Mouse (Mus musculus) spleen, adult 12 weeks (tissue): ENCODE measurements around the gene Col9a3.

ENCODE experiments used
- DNase-seq: peaks from one replicate; pipeline ENCODE4 v3.0.0; 2022; ENCODE audit warnings: low spot score

The Col9a3 gene

GRCm38 (mm10) chr2:180597490-180597889 lies at the start of gene Col9a3:
Gene Col9a3 (plus strand): TSS chr2:180597790.
- no peak for DNase-seq

DNA sequence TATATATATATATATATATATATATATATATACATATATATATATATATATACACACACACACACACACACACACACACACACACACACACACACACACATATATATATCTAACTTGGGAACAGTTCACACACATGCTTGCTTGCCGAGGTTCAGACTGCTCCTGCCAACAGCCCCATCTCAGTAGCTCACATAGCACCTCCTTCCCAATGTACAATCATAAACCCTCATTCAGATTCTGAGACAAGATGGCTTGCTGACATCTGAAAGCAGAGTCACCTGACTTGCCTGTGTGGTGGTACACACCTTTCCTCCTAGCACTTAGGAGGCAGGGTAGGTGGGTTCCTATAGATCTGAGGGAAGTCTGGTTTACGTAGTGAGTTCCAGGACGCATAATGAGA lies 45.2 kb upstream of the Col9a3 start:
- no peak for DNase-seq

DNA sequence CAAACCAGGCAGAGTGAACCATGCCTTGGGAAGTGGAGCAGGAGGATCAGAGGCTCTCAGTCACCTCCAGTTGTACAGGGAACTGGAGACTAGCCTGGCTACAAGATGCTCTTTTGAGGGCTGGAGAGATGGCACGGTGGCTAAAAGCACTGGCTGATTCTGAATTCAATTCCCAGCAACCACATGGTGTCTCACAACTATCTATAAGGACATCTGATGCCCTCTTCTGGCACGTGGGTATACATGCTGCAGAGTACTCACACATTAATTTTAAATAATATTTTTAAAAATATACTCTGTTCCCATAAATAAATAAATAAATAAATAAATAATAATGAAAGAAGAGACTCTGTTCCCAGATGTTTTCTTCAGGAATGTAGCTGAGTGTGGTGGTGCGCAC lies 42.4 kb upstream of the Col9a3 start:
- no peak for DNase-seq

DNA sequence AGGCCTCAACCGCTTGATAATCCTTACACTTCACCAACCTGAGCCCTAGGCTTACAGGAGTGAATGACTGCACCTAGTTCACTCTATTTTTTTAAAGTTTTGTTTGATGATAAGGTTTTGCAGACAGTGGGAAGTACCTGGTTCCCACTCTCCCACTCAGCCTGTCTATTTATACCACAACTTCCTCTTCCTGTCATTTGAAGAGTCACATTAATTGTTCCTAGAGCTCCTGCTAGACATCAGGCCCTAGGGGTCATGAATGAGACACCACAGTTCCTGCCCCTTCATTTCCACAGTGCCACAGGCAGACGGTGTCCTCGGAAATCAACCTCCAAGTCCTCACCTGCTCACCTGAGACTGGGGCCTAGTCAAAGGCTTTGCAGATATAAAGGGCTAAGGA lies 41.1 kb upstream of the Col9a3 start:
- no peak for DNase-seq

GRCm38 (mm10) chr2:180560245-180560644 lies 37.3 kb upstream of the Col9a3 start:
- no peak for DNase-seq

DNA sequence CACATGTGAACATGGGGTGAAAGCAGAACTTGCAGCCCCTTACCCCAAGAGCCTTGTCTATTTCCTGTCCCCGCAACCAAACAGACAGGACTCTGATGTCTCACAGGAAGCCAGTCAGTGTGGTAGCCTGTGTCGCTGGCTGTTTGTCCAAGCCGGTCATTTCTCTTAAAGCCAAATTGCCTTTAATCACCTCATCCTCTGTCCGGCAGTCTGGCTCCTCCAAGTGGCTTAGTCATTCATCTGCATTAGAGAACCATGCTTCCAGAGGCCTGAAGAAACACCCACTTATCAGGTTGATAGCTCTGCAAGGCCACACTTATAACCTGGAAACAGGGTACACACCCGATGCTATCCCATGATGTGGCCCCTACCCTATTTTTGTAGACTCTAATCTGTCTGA lies 35.4 kb upstream of the Col9a3 start:
- no peak for DNase-seq

DNA sequence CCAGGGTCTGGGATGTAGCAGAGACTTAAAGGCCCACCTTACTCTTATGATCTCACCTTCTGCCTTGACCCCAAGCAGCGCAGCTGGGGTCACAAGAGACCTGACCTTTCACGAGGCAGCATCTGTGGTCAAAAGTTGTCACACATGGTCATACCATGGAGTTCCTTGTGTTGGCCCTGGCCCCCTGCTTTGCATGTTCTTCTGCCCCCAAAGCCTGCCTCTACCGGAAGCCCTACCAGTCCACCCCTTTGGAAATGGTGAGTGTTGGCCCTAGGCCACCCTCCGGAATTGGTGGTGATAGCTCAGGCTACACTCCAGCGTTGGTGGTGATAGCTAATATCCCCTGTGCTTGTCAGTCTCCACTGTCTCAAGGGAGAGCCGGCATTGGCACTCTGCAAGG lies 34.3 kb upstream of the Col9a3 start:
- DNase-seq: no peak

- no peak for DNase-seq
Measured at GRCm38 (mm10) chr2:180563841-180564240, 33.7 kb upstream of the Col9a3 start.

DNA sequence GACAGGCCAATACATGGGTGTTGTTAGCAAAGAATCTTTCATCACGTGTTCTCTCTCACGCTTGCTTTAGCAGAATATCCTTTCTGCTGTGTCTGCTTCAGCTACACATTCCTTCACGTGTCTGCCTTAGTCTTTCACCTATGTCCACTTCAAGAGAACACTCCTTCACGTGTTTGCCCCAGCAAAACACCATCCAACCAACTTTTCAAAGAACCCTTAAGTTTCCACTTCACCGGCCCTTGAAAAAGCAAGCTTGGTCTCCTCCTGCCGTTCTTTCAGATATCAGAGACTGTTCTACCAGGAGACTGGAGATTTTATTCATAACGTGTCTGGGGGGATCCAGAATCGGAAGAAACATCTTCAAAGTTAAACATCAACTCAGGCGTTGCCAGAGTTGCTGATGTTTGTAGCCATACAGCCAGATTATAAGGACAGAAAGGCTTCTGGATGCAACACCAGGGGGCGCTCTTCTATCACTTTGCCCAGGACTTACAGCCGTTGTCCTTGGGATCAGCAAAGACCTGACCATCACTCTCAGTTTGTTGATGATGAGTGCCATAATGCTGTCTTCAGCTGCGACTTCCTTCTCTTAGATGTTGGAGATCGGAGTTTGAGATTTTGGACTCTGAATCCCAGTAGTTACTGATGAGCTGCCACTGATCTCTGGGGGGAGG lies 31.2 kb upstream of the Col9a3 start:
- DNase-seq: peak; percentile 42

GRCm38 (mm10) chr2:180569028-180569643 lies 28.5 kb upstream of the Col9a3 start:
- DNase-seq: no peak

DNA sequence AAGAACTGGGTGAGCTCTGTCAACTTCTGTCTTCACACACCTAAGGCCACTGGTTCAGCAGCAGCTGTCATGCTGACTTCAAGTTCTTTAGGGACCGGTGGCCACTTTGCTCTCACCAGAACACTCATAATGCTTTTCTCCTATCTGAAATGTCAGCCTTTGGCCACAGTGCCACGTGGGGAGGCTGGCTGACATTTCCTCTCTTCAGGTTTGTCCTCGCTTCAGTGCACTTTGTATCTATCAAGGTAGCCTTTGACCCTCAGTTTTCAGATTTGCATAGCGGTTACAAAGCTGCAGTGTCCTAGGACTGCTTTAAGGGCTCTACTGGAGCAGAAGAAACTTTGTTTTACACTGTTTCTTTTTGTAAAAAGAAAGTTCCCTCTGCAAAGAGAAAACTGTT lies 21.1 kb upstream of the Col9a3 start:
- no peak for DNase-seq

- peak; percentile 45 for DNase-seq
Measured at GRCm38 (mm10) chr2:180578686-180579085, 18.9 kb upstream of the Col9a3 start.

GRCm38 (mm10) chr2:180581002-180581401 lies 16.6 kb upstream of the Col9a3 start, which contains the start of gene Mrgbp:
Gene Mrgbp (plus strand): TSS chr2:180581304.
- DNase-seq: no peak

DNA sequence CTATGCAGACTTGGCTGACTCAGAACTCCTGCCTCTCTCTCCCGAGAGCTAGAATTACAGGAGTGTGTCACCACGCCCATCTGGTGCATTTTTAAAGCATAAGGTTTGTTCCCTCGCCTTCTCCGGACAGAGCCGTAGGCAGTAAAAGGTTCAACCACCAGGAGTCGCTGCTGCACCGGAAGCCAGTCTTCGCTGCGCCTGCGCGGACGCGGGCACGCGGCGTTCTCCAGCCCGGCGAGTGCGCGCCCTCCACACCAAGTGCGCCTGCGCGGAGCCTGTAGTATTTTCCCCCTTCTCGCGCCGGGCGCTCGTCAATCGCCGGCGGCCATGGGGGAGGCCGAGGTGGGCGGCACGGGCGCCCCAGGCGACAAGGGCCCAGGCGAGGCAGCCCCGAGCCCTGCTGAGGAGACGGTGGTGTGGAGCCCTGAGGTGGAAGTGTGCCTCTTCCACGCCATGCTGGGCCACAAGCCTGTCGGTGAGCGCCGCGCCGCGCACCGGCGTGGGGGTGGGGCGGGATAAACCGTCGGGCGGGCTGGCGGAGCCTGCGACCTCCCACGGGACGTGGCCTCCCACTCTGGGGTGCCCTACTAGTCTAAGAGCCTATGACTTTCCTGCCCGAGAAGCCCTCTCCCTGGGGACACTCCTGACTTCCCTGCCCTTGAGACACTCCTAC lies 15.0 kb upstream of the Col9a3 start:
- peak; percentile 96 for DNase-seq

DNA sequence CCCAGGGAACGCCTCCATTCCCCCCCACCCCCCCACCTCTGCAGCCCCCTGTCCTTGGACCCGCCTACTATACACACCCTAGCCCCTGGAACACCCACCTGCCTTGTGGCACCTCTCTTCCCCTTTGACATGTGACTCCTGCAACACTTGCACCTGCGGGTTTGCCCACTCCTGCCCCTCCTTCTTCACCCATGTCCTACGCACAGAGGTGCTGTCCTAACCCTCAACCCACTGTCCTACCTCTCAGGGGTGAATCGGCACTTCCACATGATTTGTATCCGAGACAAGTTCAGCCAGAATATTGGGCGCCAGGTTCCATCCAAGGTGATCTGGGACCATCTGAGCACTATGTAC lies 14.5 kb upstream of the Col9a3 start:
- DNase-seq: no peak

DNA sequence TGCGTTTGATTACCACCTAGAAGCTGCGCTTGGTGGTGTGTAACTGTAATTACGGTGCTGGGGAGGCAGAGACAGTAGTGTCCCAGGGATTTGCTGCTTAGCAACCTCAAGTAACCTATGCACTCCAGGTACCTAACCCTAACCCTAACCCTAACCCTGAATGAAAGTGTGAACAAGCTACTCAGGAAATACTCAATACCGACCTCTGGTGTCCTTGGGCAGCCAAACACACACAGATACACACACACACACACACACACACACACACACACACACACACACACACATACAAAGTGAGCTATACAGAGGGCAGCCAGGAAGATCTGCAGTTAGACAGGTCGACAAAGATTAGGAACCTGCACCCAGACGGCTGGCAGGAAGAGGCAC lies 8.9 kb upstream of the Col9a3 start:
- no peak for DNase-seq

DNA sequence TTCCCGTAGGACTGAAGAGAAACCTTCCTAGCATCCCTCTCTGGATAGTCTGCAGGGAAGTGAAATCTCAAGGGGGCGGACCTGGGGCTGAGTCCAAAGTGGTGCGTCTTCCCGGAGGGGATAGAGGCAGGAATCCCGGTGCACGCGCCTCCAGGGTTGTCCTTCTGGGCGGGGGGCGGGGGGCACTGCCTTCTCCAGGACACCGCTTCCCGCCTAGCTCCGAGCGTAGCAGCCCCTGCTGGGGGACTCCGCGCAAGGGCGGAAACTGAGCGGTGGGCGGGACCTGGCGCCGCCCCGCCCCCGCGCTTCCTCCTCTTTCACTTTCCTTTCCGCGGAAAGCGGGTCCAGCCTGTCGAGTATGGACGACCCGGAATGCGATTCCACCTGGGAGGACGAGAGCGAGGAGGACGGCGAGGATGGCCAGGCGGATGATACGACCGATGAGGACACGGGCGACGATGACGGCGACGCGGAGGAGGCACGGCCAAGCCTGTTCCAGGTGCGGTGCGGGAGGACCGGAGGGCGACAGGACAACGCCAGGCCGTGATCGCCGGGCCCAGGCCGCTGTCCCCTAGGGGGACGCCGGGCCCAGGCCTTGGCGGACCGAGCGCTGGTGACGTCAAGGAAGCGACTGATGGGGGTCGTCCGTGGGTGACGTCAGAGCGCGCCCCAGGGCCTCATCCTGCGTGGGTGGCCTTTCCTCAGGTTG lies 8.3 kb upstream of the Col9a3 start, which contains the start of gene Ogfr:
Ogfr (plus strand) TSS at position 123 of the 709 bp plus-strand sequence.
- DNase-seq: peak; percentile 80

DNA sequence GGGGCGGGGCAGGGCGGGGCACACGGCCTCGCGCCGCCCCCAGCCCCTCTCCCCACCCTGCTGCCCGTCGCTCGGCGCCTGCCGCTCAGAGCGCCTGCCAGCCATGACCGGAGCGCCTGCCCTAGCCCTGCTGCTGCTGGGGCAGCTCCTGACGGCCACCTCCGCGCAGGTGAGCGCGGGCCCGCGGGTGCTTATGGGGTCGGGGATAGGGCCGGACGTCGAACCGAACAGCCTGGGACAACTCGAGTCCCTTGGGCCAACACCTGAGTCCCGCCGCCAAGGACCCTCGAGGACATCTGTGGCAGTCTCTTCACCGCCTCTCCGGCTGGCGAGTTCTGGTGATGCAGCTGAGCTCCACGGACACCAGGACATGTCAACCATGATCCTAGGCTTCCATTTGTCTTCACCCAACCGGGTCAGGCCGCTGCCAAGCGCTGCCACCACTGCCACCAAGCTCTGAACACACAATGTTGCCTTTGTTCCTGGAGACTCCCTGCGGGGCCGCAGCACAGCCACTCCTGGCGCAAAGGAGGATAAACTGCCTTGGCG lies 641 bp downstream of the Col9a3 start:
- no peak for DNase-seq

DNA sequence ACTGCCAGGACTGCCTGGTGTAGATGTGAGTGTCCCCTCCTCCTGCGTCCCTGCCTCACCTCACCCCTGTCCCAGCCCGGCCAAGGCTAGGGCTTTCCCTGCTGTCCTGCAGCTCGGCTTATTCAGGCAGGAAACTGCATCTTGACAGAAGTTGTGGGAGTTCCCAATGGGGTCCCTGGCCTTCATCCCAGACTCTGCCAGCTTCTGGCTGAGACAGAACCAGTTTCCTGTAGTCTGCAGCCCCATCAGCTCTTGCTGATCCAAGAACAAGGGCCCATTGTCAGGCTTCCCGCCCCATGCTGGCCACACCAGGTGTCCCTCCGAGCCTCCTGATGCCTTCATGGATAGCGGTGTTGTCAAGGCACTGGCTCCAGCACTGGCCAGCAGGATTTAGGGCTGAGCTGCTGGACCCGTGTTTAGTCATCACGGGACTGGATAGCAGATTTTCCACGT lies 3.0 kb downstream of the Col9a3 start:
- DNase-seq: no peak

- DNase-seq: no peak
Measured at GRCm38 (mm10) chr2:180604781-180605180, 7.2 kb downstream of the Col9a3 start.

- no peak for DNase-seq
Measured at GRCm38 (mm10) chr2:180610283-180610682, 12.7 kb downstream of the Col9a3 start.

DNA sequence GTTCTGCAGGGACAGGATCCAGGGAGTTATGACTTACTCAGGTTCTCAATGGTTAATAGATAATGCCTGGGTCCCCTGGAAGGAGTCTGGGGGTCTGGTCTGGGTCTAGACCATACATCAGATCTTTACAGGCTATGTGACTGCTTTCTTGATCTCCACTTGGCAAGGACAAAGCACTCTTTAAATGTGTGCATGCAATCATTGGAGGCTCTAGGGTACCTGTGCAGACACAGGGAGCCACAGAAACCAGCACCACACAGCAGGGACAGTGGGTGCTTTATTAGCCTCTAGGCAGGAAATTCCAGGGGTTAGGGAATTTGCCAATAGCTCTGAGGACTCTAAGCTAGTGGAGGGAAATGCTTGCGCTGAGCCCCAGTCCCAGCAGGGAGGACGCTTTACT lies 14.3 kb downstream of the Col9a3 start:
- DNase-seq: no peak
